Mouse (Mus musculus): ENCODE data around the gene Itga6. TPM values are rescaled to one million over a fixed set of nuclear protein-coding genes. Genes with fewer than 3 reads are reported as not detected.
"Not testable (repeated sequence)": the region's sequence is repeated elsewhere in the genome, so short reads cannot be mapped to it uniquely, and the experiment has no call there.

Gene Itga6
- polyA plus RNA-seq, 1 experiment from 2014 or later: 82.4 TPM

DNA sequence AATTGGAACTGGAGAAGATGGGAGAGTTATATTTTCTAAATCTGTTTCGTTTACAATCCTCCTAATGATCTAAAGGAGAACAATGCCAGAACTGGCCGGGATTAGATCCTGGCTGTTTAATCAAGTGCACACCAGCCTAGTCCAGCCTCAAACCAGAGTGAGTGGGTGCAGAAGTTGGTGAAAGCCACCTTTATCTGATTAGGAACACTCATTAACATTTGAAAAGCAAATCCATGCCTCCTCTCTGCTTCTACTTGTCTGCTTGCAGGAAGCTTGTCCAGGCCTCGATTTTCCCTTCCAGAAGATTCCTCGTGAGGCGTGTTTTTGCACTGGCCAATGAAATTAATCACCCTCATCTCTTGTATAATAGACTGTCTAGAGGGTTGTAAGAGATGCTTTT, 41.1 kb upstream of the Itga6 start:
- 69% methylated on average over 5 of the region's 5 CpGs for WGBS
- Histone ChIP-seq H3K9ac (ENCODE audit: low read depth, low read length) (no peak overlapping the region), H3K27ac (no peak overlapping the region), H3K9me3 (replicated peaks; ENCODE audit: low read length) (no peaks in the 10 kb centered on the region), H3K4me1 (replicated peaks; ENCODE audit: insufficient read depth, low read length) (no peaks in the 10 kb centered on the region), H3K27me3 (ENCODE audit: insufficient read depth, low read length) (no peaks in the 10 kb centered on the region), H3K36me3 (ENCODE audit: insufficient read depth, low read length) (no peaks in the 10 kb centered on the region), H3K4me2 (ENCODE audit: low read length) (no peak overlapping the region), H3K4me3 (replicated peaks; ENCODE audit: low read depth, low read length) (no peak overlapping the region)
- DNase-seq (ENCODE audit: low spot score) (no peak), ATAC-seq (replicated peaks; ENCODE audit: low FRiP score, low read depth) (no peak)
- no peak for TF ChIP-seq CTCF (IDR thresholded peaks at IDR 0.05; ENCODE audit: low read depth)

DNA sequence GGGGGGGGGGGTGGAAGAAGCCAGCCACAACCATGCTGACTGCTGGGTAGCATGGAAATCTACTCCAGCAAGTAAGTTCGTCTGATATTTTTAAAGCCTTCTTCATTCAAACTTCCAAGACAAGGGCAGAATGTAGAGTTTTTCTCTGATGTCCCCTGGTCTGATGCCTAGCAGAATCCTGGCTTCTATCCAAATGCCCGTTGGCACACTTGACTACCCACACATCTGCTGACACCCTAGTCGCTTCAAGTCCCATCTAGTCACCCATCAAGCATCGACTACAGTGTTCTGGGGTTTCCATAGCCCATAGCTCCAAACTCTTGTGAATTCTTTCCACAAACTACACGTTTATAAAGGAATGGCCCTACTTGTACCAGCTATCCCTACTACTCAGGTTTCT, 36.5 kb upstream of the Itga6 start:
- no peak for DNase-seq (ENCODE audit: low spot score)
- H3K4me2 ChIP-seq (ENCODE audit: low read length): no peak overlapping the region
- H3K4me1 ChIP-seq (replicated peaks; ENCODE audit: insufficient read depth, low read length): no peaks in the 10 kb centered on the region
- no peak overlapping the region for H3K4me3 ChIP-seq (replicated peaks; ENCODE audit: low read depth, low read length)
- H3K9me3 ChIP-seq (replicated peaks; ENCODE audit: low read length): no peaks in the 10 kb centered on the region
- no peak overlapping the region for H3K9ac ChIP-seq (ENCODE audit: low read depth, low read length)
- H3K27ac ChIP-seq: no peak overlapping the region
- no peak for ATAC-seq (replicated peaks; ENCODE audit: low FRiP score, low read depth)
- no peaks in the 10 kb centered on the region for H3K27me3 ChIP-seq (ENCODE audit: insufficient read depth, low read length)
- no peak for TF ChIP-seq CTCF (IDR thresholded peaks at IDR 0.05; ENCODE audit: low read depth)
- H3K36me3 ChIP-seq (ENCODE audit: insufficient read depth, low read length): no peaks in the 10 kb centered on the region
- WGBS: 56% methylated on average over 5 of the region's 5 CpGs

DNA sequence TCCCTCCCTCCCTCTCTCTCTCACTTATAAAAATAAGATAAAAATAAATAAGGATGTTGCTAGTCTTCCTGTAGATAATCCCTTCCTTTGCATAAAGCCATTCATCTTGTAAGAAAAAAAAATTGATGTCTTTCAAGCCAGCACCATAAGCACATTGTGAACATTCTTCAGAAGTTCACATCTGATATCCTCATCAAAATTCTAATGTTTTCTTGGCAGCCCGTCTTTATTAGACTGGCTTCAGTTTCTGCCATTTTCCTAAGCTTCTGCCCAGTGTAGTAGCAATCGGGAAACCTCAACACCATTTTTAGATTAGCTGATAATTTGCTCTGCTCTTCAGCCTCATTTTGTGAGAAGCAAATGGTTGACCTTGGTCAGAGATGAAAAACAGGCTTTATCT, 33.8 kb upstream of the Itga6 start:
- Histone ChIP-seq H3K4me1 (replicated peaks; ENCODE audit: insufficient read depth, low read length) (no peaks in the 10 kb centered on the region), H3K4me2 (ENCODE audit: low read length) (no peak overlapping the region), H3K9ac (ENCODE audit: low read depth, low read length) (no peak overlapping the region), H3K9me3 (replicated peaks; ENCODE audit: low read length) (no peaks in the 10 kb centered on the region), H3K36me3 (ENCODE audit: insufficient read depth, low read length) (no peaks in the 10 kb centered on the region), H3K27ac (no peak overlapping the region), H3K4me3 (replicated peaks; ENCODE audit: low read depth, low read length) (no peak overlapping the region), H3K27me3 (ENCODE audit: insufficient read depth, low read length) (no peaks in the 10 kb centered on the region)
- no peak for TF ChIP-seq CTCF (IDR thresholded peaks at IDR 0.05; ENCODE audit: low read depth)
- WGBS: 70% methylated on average over 2 of the region's 2 CpGs
- ATAC-seq (replicated peaks; ENCODE audit: low FRiP score, low read depth) (no peak), DNase-seq (ENCODE audit: low spot score) (no peak)

DNA sequence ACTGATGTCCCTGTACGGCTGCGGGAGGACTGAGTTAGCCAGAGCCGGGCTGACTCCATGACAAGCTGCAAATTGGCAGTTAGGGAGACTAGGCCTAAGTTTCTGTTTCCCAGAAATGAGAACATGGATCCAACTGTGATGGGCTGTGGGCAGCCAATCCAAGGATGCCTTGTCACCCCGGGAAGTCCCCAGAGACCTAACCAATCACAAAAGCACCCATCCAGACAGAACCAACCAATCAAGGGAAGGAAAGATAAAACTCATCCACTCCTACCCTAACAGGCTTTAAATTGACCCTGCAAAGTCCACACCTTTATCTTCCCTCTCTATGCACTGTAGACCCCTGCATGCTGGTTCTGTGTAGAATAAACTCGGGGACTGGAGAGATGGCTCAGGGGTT, 31.0 kb upstream of the Itga6 start:
- Histone ChIP-seq H3K9ac (ENCODE audit: low read depth, low read length) (no peak overlapping the region), H3K27me3 (ENCODE audit: insufficient read depth, low read length) (no peaks in the 10 kb centered on the region), H3K4me3 (replicated peaks; ENCODE audit: low read depth, low read length) (no peak overlapping the region), H3K9me3 (replicated peaks; ENCODE audit: low read length) (no peaks in the 10 kb centered on the region), H3K27ac (no peak overlapping the region), H3K4me1 (replicated peaks; ENCODE audit: insufficient read depth, low read length) (no peaks in the 10 kb centered on the region), H3K36me3 (ENCODE audit: insufficient read depth, low read length) (no peaks in the 10 kb centered on the region), H3K4me2 (ENCODE audit: low read length) (no peak overlapping the region)
- ATAC-seq (replicated peaks; ENCODE audit: low FRiP score, low read depth): no peak
- no peak for TF ChIP-seq CTCF (IDR thresholded peaks at IDR 0.05; ENCODE audit: low read depth)
- WGBS: 93% methylated on average over 5 of the region's 5 CpGs
- no peak for DNase-seq (ENCODE audit: low spot score)

DNA sequence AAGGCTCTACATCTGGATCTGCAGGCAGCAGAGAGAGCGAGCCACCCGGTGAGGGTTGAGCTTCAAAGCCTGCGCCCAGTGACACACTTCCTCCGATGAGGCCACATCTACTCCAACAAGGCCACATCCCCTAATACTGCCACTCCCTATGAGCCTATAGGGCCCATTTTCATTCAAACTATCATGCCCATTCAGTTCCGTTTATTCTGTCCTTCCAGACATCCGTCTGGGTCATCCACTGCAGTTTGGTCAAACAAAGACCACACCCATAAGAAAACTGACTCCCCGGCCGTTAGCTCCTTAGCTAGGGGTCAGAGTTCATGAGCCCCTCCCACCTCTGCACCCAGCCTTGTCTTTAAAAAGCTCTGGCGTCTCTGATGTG, 26.4 kb upstream of the Itga6 start:
- 46% methylated on average over 9 of the region's 9 CpGs for WGBS
- no peaks in the 10 kb centered on the region for H3K9me3 ChIP-seq (replicated peaks; ENCODE audit: low read length)
- no peak for ATAC-seq (replicated peaks; ENCODE audit: low FRiP score, low read depth)

DNA sequence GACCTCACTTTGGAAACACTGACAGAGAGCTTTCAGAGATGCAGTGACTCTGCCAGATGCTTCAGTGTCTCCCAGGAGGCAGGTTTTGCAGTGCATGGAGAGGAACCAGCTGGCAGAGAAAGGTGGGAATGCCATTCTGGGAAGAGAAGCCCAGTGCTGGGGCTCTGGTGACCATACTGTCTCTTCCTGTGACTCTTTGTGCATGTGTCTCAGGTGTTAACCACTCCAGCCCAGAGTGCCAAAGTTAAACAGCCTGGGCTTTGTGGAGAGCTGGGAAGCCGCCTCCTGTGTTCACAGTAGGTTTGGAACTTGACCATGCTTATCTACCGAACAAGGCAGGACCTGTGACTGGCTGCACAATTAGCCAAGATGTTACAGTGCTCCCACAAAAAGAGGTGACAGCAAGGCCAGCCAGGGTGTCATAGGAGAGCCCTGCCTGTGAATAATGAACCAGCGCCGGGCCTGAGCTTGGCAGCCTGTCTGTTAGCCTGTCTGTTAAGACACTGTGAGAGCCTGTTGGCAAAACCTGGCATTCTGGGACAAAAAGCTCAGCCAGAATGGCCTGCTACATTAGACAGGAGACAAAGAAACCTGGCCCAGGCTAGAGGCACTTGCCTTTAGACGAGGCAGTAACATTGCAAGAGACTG, 25.9 kb upstream of the Itga6 start:
- H3K27ac ChIP-seq: no peak overlapping the region
- H3K27me3 ChIP-seq (ENCODE audit: insufficient read depth, low read length): no peaks in the 10 kb centered on the region
- ATAC-seq (replicated peaks; ENCODE audit: low FRiP score, low read depth) (no peak), DNase-seq (ENCODE audit: low spot score) (no peak)
- H3K4me3 ChIP-seq (replicated peaks; ENCODE audit: low read depth, low read length): no peak overlapping the region
- 60% methylated on average over 5 of the region's 5 CpGs for WGBS
- no peaks in the 10 kb centered on the region for H3K36me3 ChIP-seq (ENCODE audit: insufficient read depth, low read length)
- H3K9me3 ChIP-seq (replicated peaks; ENCODE audit: low read length): no peaks in the 10 kb centered on the region
- TF ChIP-seq CTCF (IDR thresholded peaks at IDR 0.05; ENCODE audit: low read depth): no peak
- no peak overlapping the region for H3K9ac ChIP-seq (ENCODE audit: low read depth, low read length)
- H3K4me1 ChIP-seq (replicated peaks; ENCODE audit: insufficient read depth, low read length): 0 out of 2 replicates have a peak, but pooled peaks cover 4% of the 10 kb centered on the region
- no peak overlapping the region for H3K4me2 ChIP-seq (ENCODE audit: low read length)

More for the DNA sequence above, 26.4 kb upstream of the Itga6 start:
- H3K9ac ChIP-seq (ENCODE audit: low read depth, low read length): no peak overlapping the region
- no peak overlapping the region for H3K27ac ChIP-seq
- H3K27me3 ChIP-seq (ENCODE audit: insufficient read depth, low read length): no peaks in the 10 kb centered on the region
- DNase-seq (ENCODE audit: low spot score): no peak
- H3K4me1 ChIP-seq (replicated peaks; ENCODE audit: insufficient read depth, low read length): 0 out of 2 replicates have a peak, but pooled peaks cover 4% of the 10 kb centered on the region
- no peaks in the 10 kb centered on the region for H3K36me3 ChIP-seq (ENCODE audit: insufficient read depth, low read length)
- H3K4me3 ChIP-seq (replicated peaks; ENCODE audit: low read depth, low read length): no peak overlapping the region
- no peak for TF ChIP-seq CTCF (IDR thresholded peaks at IDR 0.05; ENCODE audit: low read depth)
- H3K4me2 ChIP-seq (ENCODE audit: low read length): no peak overlapping the region

DNA sequence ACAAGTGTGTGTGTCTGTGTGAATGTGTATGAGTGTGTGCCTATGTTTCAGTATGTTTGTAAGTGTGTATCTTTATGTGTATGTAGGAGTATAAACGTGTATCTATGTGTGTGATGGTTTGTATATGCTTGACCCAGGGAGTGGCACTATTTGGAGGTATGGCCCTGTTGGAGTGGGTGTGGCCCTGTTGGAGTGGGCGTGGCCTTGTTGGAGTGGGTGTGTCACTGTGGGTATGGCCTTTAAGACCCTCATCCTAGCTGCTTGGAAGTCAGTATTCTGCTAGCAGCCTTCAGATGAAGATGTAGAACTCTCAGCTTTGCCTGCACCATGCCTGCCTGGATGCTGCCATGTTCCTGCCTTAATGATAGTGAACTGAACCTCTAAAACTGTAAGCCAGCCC, 24.9 kb upstream of the Itga6 start:
- not testable (repeated sequence) for H3K4me3 ChIP-seq (replicated peaks; ENCODE audit: low read depth, low read length); DNase-seq (ENCODE audit: low spot score); H3K9me3 ChIP-seq (replicated peaks; ENCODE audit: low read length); H3K9ac ChIP-seq (ENCODE audit: low read depth, low read length); ATAC-seq (replicated peaks; ENCODE audit: low FRiP score, low read depth); H3K36me3 ChIP-seq (ENCODE audit: insufficient read depth, low read length); H3K27ac ChIP-seq; H3K4me2 ChIP-seq (ENCODE audit: low read length); H3K27me3 ChIP-seq (ENCODE audit: insufficient read depth, low read length); H3K4me1 ChIP-seq (replicated peaks; ENCODE audit: insufficient read depth, low read length)
- 72% methylated on average over 2 of the region's 2 CpGs for WGBS
